Mouse (Mus musculus): Measurements from ENCODE around the gene Gstt1. TPM values are rescaled to one million over a fixed set of nuclear protein-coding genes. Genes with fewer than 3 reads are reported as not detected.

Gstt1 gene
- polyA plus RNA-seq, 1 experiment from 2014 or later: 36.4 TPM

DNA sequence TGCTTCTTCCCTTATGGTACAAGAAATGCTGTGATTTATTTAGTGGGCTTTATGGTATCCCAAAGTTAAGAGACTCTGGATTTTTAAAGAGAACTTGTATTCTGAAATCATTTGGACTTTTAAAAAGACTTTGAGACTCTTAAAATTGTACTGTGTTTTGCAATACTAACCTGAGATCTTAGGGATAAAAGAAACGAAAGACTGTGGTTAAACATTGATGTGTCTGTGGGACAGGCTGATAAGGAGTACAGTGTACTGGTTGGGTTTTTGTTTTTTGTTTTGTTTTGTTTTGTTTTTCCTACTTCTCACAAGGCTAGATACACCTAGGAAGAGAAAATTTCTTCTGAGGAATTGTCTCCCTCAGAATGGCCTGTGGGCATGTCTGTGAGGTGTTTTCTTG lies 12.9 kb downstream of the Gstt1 start:
- DNase-seq (ENCODE audit: low spot score) (no peak), ATAC-seq (no peak)
- H3K36me3 ChIP-seq (ENCODE audit: insufficient read depth, low read length): no peaks in the 10 kb centered on the region
- H3K4me3 ChIP-seq (ENCODE audit: low read depth, low read length): no peak overlapping the region
- no peaks in the 10 kb centered on the region for H3K9me3 ChIP-seq (ENCODE audit: low read length)
- H3K4me2 ChIP-seq (replicated peaks; ENCODE audit: low read depth, low read length): no peak overlapping the region
- H3K9ac ChIP-seq (replicated peaks; ENCODE audit: low read depth): no peak overlapping the region
- no peaks in the 10 kb centered on the region for H3K27me3 ChIP-seq (replicated peaks; ENCODE audit: insufficient read depth, low read length)
- TF ChIP-seq EP300 (IDR thresholded peaks at IDR 0.05): no peak
- no peak for TF ChIP-seq CTCF (IDR thresholded peaks at IDR 0.05)
- 51% methylated on average over 1 of the region's 1 CpGs for WGBS
- H3K27ac ChIP-seq (ENCODE audit: low read length): no peak overlapping the region
- H3K4me1 ChIP-seq (ENCODE audit: insufficient read depth, low read depth, low read length): 0 out of 2 replicates have a peak, but pooled peaks cover 4% of the 10 kb centered on the region

- peak within 1 kb of the TSS; percentile 51 for H3K4me3 ChIP-seq (ENCODE audit: low read depth, low read length)
- peak within 1 kb of the TSS; percentile 82 for H3K27ac ChIP-seq (ENCODE audit: low read length)
- H3K9ac ChIP-seq (replicated peaks; ENCODE audit: low read depth): peak within 1 kb of the TSS; percentile 54
- ATAC-seq (peak; percentile 92), DNase-seq (ENCODE audit: low spot score) (peak; percentile 94)
- TF ChIP-seq CTCF (IDR thresholded peaks at IDR 0.05) (0 out of 2 replicates have a peak, but pooled peaks have one; percentile 5), EP300 (IDR thresholded peaks at IDR 0.05) (no peak)
- H3K9me3 ChIP-seq (ENCODE audit: low read length): no peaks in the 10 kb centered on the region
- 0 out of 2 replicates have a peak, but pooled peaks cover 4% of the 10 kb centered on the region for H3K4me1 ChIP-seq (ENCODE audit: insufficient read depth, low read depth, low read length)
- peak within 1 kb of the TSS; percentile 85 for H3K4me2 ChIP-seq (replicated peaks; ENCODE audit: low read depth, low read length)
- no peaks in the 10 kb centered on the region for H3K36me3 ChIP-seq (ENCODE audit: insufficient read depth, low read length)
- H3K27me3 ChIP-seq (replicated peaks; ENCODE audit: insufficient read depth, low read length): no peaks in the 10 kb centered on the region
- WGBS: 1% methylated on average over 28 of the region's 28 CpGs
These were observed 17.4 kb downstream of the Gstt1 start, which contains the start of the genes Gm20441 and Gstt3 for GRCm38 (mm10) chr10:75780769-75781578. Gene Gm20441, minus strand, starts transcription at chr10:75780954. Gene Gstt3, minus strand, starts transcription at chr10:75781414.

GRCm38 (mm10) chr10:75779206-75780174 lies 18.9 kb downstream of the Gstt1 start:
- H3K27ac ChIP-seq (ENCODE audit: low read length): 0 out of 2 replicates have a peak overlapping the region, but pooled peaks have one; percentile 5
- peak; percentile 64 for DNase-seq (ENCODE audit: low spot score)
- no peaks in the 10 kb centered on the region for H3K36me3 ChIP-seq (ENCODE audit: insufficient read depth, low read length)
- H3K4me3 ChIP-seq (ENCODE audit: low read depth, low read length): peak overlapping the region; percentile 51
- ATAC-seq: peak; percentile 30
- 0 out of 2 replicates have a peak, but pooled peaks cover 4% of the 10 kb centered on the region for H3K4me1 ChIP-seq (ENCODE audit: insufficient read depth, low read depth, low read length)
- TF ChIP-seq CTCF (IDR thresholded peaks at IDR 0.05) (no peak), EP300 (IDR thresholded peaks at IDR 0.05) (no peak)
- WGBS: 31% methylated on average over 15 of the region's 15 CpGs
- no peak overlapping the region for H3K9ac ChIP-seq (replicated peaks; ENCODE audit: low read depth)
- peak overlapping the region; percentile 85 for H3K4me2 ChIP-seq (replicated peaks; ENCODE audit: low read depth, low read length)
- no peaks in the 10 kb centered on the region for H3K27me3 ChIP-seq (replicated peaks; ENCODE audit: insufficient read depth, low read length)
- no peaks in the 10 kb centered on the region for H3K9me3 ChIP-seq (ENCODE audit: low read length)

GRCm38 (mm10) chr10:75777885-75778284 lies 20.5 kb downstream of the Gstt1 start:
- no peak overlapping the region for H3K9ac ChIP-seq (replicated peaks; ENCODE audit: low read depth)
- ATAC-seq (no peak), DNase-seq (ENCODE audit: low spot score) (no peak)
- no peak overlapping the region for H3K4me2 ChIP-seq (replicated peaks; ENCODE audit: low read depth, low read length)
- WGBS: 93% methylated on average over 2 of the region's 2 CpGs
- peaks cover 4% of the 10 kb centered on the region; the same call in 1 of the 2 replicates for H3K4me1 ChIP-seq (ENCODE audit: insufficient read depth, low read depth, low read length)
- TF ChIP-seq EP300 (IDR thresholded peaks at IDR 0.05) (no peak), CTCF (IDR thresholded peaks at IDR 0.05) (no peak)
- H3K9me3 ChIP-seq (ENCODE audit: low read length): no peaks in the 10 kb centered on the region
- no peaks in the 10 kb centered on the region for H3K27me3 ChIP-seq (replicated peaks; ENCODE audit: insufficient read depth, low read length)
- H3K36me3 ChIP-seq (ENCODE audit: insufficient read depth, low read length): no peaks in the 10 kb centered on the region
- H3K4me3 ChIP-seq (ENCODE audit: low read depth, low read length): no peak overlapping the region
- no peak overlapping the region for H3K27ac ChIP-seq (ENCODE audit: low read length)

GRCm38 (mm10) chr10:75776562-75776961 lies 21.8 kb downstream of the Gstt1 start:
- no peak overlapping the region for H3K9ac ChIP-seq (replicated peaks; ENCODE audit: low read depth)
- WGBS: 90% methylated on average over 6 of the region's 6 CpGs
- no peak overlapping the region for H3K27ac ChIP-seq (ENCODE audit: low read length)
- no peaks in the 10 kb centered on the region for H3K36me3 ChIP-seq (ENCODE audit: insufficient read depth, low read length)
- no peak overlapping the region for H3K4me3 ChIP-seq (ENCODE audit: low read depth, low read length)
- peaks cover 9% of the 10 kb centered on the region; the same call in 1 of the 2 replicates for H3K4me1 ChIP-seq (ENCODE audit: insufficient read depth, low read depth, low read length)
- ATAC-seq: no peak
- H3K9me3 ChIP-seq (ENCODE audit: low read length): no peaks in the 10 kb centered on the region
- TF ChIP-seq EP300 (IDR thresholded peaks at IDR 0.05) (no peak), CTCF (IDR thresholded peaks at IDR 0.05) (no peak)
- no peak for DNase-seq (ENCODE audit: low spot score)
- no peak overlapping the region for H3K4me2 ChIP-seq (replicated peaks; ENCODE audit: low read depth, low read length)
- H3K27me3 ChIP-seq (replicated peaks; ENCODE audit: insufficient read depth, low read length): no peaks in the 10 kb centered on the region

GRCm38 (mm10) chr10:75774587-75774986 lies 23.8 kb downstream of the Gstt1 start:
- no peaks in the 10 kb centered on the region for H3K27me3 ChIP-seq (replicated peaks; ENCODE audit: insufficient read depth, low read length)
- 86% methylated on average over 9 of the region's 9 CpGs for WGBS
- no peak for TF ChIP-seq EP300 (IDR thresholded peaks at IDR 0.05)
- no peak for TF ChIP-seq CTCF (IDR thresholded peaks at IDR 0.05)
- no peaks in the 10 kb centered on the region for H3K36me3 ChIP-seq (ENCODE audit: insufficient read depth, low read length)
- no peak overlapping the region for H3K4me2 ChIP-seq (replicated peaks; ENCODE audit: low read depth, low read length)
- ATAC-seq (no peak), DNase-seq (ENCODE audit: low spot score) (no peak)
- H3K9ac ChIP-seq (replicated peaks; ENCODE audit: low read depth): no peak overlapping the region
- peaks cover 5% of the 10 kb centered on the region; the same call in 1 of the 2 replicates for H3K4me1 ChIP-seq (ENCODE audit: insufficient read depth, low read depth, low read length)
- no peak overlapping the region for H3K27ac ChIP-seq (ENCODE audit: low read length)
- H3K4me3 ChIP-seq (ENCODE audit: low read depth, low read length): no peak overlapping the region
- no peaks in the 10 kb centered on the region for H3K9me3 ChIP-seq (ENCODE audit: low read length)

Data from lung, postnatal 0 days (tissue).